Mouse (Mus musculus): ENCODE measurements around the gene Naglu. TPM values are rescaled to one million over a fixed set of nuclear protein-coding genes. Genes with fewer than 3 reads are reported as not detected.

The Naglu gene
- polyA plus RNA-seq, 1 experiment from 2014 or later, result 8.7 TPM

GRCm38 (mm10) chr11:101087682-101088055, 17.9 kb downstream of the Naglu start:
- H3K27me3 ChIP-seq, result no peaks in the 10 kb centered on the region
- ATAC-seq (ENCODE audit: low FRiP score), result no peak; the same call in 1 of the 2 replicates
- peak overlapping the region; percentile 98 for H3K4me2 ChIP-seq
- peak overlapping the region; percentile 91; the same call in 1 of the 2 replicates for H3K27ac ChIP-seq
- H3K9me3 ChIP-seq, result no peaks in the 10 kb centered on the region
- peaks cover 45% of the 10 kb centered on the region for H3K4me1 ChIP-seq
- WGBS, result 13% methylated on average over 8 of the region's 8 CpGs
- peaks cover 49% of the 10 kb centered on the region for H3K36me3 ChIP-seq (replicated peaks)
- H3K4me3 ChIP-seq (replicated peaks), result peak overlapping the region; percentile 84
- peak overlapping the region; percentile 89 for H3K9ac ChIP-seq

GRCm38 (mm10) chr11:101089931-101090330, 20.1 kb downstream of the Naglu start:
- WGBS, result 84% methylated on average over 1 of the region's 1 CpGs
- H3K9me3 ChIP-seq, result no peaks in the 10 kb centered on the region
- peaks cover 46% of the 10 kb centered on the region for H3K4me1 ChIP-seq
- H3K27ac ChIP-seq, result no peak overlapping the region
- H3K4me3 ChIP-seq (replicated peaks), result no peak overlapping the region
- ATAC-seq (ENCODE audit: low FRiP score), result no peak
- H3K27me3 ChIP-seq, result no peaks in the 10 kb centered on the region
- H3K9ac ChIP-seq, result no peak overlapping the region
- H3K36me3 ChIP-seq (replicated peaks), result peaks cover 61% of the 10 kb centered on the region
- H3K4me2 ChIP-seq, result no peak overlapping the region

- Histone ChIP-seq H3K4me1 (peaks cover 19% of the 10 kb centered on the region), H3K27ac (peak overlapping the region; percentile 56; the same call in 1 of the 2 replicates), H3K9me3 (no peaks in the 10 kb centered on the region), H3K9ac (peak overlapping the region; percentile 74), H3K4me2 (peak overlapping the region; percentile 72), H3K27me3 (no peaks in the 10 kb centered on the region), H3K4me3 (replicated peaks) (peak overlapping the region; percentile 74), H3K36me3 (replicated peaks) (peaks cover 72% of the 10 kb centered on the region)
- peak; percentile 50 for ATAC-seq (ENCODE audit: low FRiP score)
- 1% methylated on average over 18 of the region's 18 CpGs for WGBS
Observed at GRCm38 (mm10) chr11:101094930-101095313, 25.1 kb downstream of the Naglu start.

GRCm38 (mm10) chr11:101095314-101096024, 25.7 kb downstream of the Naglu start, which contains the start of gene Psmc3ip:
TSS of gene Psmc3ip (minus strand) at chr11:101095436.
- Histone ChIP-seq H3K27me3 (no peaks in the 10 kb centered on the region), H3K9ac (peak within 1 kb of the TSS; percentile 74), H3K4me1 (peaks cover 19% of the 10 kb centered on the region), H3K27ac (peak within 1 kb of the TSS; percentile 86), H3K4me2 (peak within 1 kb of the TSS; percentile 72), H3K36me3 (replicated peaks) (peaks cover 72% of the 10 kb centered on the region), H3K9me3 (no peaks in the 10 kb centered on the region), H3K4me3 (replicated peaks) (peak within 1 kb of the TSS; percentile 74)
- under 1% methylated on average over 43 of the region's 43 CpGs for WGBS
- peak; percentile 97 for ATAC-seq (ENCODE audit: low FRiP score)

GRCm38 (mm10) chr11:101098231-101098630, 28.4 kb downstream of the Naglu start:
- no peak for ATAC-seq (ENCODE audit: low FRiP score)
- WGBS, result 91% methylated on average over 8 of the region's 8 CpGs

GRCm38 (mm10) chr11:101103011-101103410, 33.2 kb downstream of the Naglu start:
- no peak overlapping the region for H3K4me2 ChIP-seq
- H3K4me1 ChIP-seq, result no peaks in the 10 kb centered on the region
- no peak overlapping the region for H3K9ac ChIP-seq
- no peak for ATAC-seq (ENCODE audit: low FRiP score)
- no peak overlapping the region for H3K27ac ChIP-seq
- no peaks in the 10 kb centered on the region for H3K9me3 ChIP-seq
- peaks cover 62% of the 10 kb centered on the region for H3K36me3 ChIP-seq (replicated peaks)
- WGBS, result 94% methylated on average over 5 of the region's 5 CpGs
- H3K27me3 ChIP-seq, result no peaks in the 10 kb centered on the region
- no peak overlapping the region for H3K4me3 ChIP-seq (replicated peaks)

More at GRCm38 (mm10) chr11:101098231-101098630, 28.4 kb downstream of the Naglu start:
- H3K4me2 ChIP-seq, result no peak overlapping the region
- no peak overlapping the region for H3K4me3 ChIP-seq (replicated peaks)
- H3K27ac ChIP-seq, result no peak overlapping the region
- no peaks in the 10 kb centered on the region for H3K27me3 ChIP-seq
- H3K9ac ChIP-seq, result no peak overlapping the region
- peaks cover 19% of the 10 kb centered on the region for H3K4me1 ChIP-seq
- peaks cover 70% of the 10 kb centered on the region for H3K36me3 ChIP-seq (replicated peaks)
- H3K9me3 ChIP-seq, result no peaks in the 10 kb centered on the region

- whole genome bisulfite sequencing, result 74% methylated on average over 4 of the region's 4 CpGs
- Histone ChIP-seq H3K27ac (no peak overlapping the region), H3K27me3 (no peaks in the 10 kb centered on the region), H3K4me2 (no peak overlapping the region), H3K9ac (no peak overlapping the region), H3K9me3 (no peaks in the 10 kb centered on the region), H3K4me3 (replicated peaks) (no peak overlapping the region), H3K36me3 (replicated peaks) (0 out of 2 replicates have a peak, but pooled peaks cover 12% of the 10 kb centered on the region), H3K4me1 (peaks cover 4% of the 10 kb centered on the region; the same call in 1 of the 2 replicates)
- ATAC-seq (ENCODE audit: low FRiP score), result no peak
Observed at GRCm38 (mm10) chr11:101109351-101109750, 39.5 kb downstream of the Naglu start.

GRCm38 (mm10) chr11:101110708-101111107, 40.9 kb downstream of the Naglu start:
- Histone ChIP-seq H3K27me3 (no peaks in the 10 kb centered on the region), H3K9me3 (no peaks in the 10 kb centered on the region), H3K4me2 (no peak overlapping the region), H3K27ac (no peak overlapping the region), H3K4me1 (peaks cover 15% of the 10 kb centered on the region), H3K36me3 (replicated peaks) (0 out of 2 replicates have a peak, but pooled peaks cover 8% of the 10 kb centered on the region), H3K9ac (no peak overlapping the region), H3K4me3 (replicated peaks) (no peak overlapping the region)
- no peak for ATAC-seq (ENCODE audit: low FRiP score)
- 71% methylated on average over 5 of the region's 5 CpGs for WGBS

- Histone ChIP-seq H3K27ac (no peak overlapping the region), H3K9ac (no peak overlapping the region), H3K27me3 (no peaks in the 10 kb centered on the region), H3K4me1 (peaks cover 19% of the 10 kb centered on the region), H3K36me3 (replicated peaks) (0 out of 2 replicates have a peak, but pooled peaks cover 8% of the 10 kb centered on the region), H3K4me3 (replicated peaks) (no peak overlapping the region), H3K4me2 (no peak overlapping the region), H3K9me3 (no peaks in the 10 kb centered on the region)
- ATAC-seq (ENCODE audit: low FRiP score), result no peak
- 90% methylated on average over 4 of the region's 4 CpGs for WGBS
Observed at GRCm38 (mm10) chr11:101111178-101111577, 41.4 kb downstream of the Naglu start.

GRCm38 (mm10) chr11:101112186-101112585, 42.4 kb downstream of the Naglu start:
- Histone ChIP-seq H3K27me3 (no peaks in the 10 kb centered on the region), H3K4me1 (peaks cover 25% of the 10 kb centered on the region), H3K27ac (no peak overlapping the region), H3K9ac (no peak overlapping the region), H3K4me3 (replicated peaks) (no peak overlapping the region), H3K36me3 (replicated peaks) (0 out of 2 replicates have a peak, but pooled peaks cover 8% of the 10 kb centered on the region), H3K4me2 (no peak overlapping the region), H3K9me3 (no peaks in the 10 kb centered on the region)
- 92% methylated on average over 3 of the region's 3 CpGs for WGBS
- no peak for ATAC-seq (ENCODE audit: low FRiP score)

- Histone ChIP-seq H3K27me3 (no peaks in the 10 kb centered on the region), H3K4me3 (replicated peaks) (no peak overlapping the region), H3K4me1 (peaks cover 38% of the 10 kb centered on the region), H3K9me3 (no peaks in the 10 kb centered on the region), H3K9ac (no peak overlapping the region), H3K4me2 (peak overlapping the region; percentile 16; the same call in 1 of the 2 replicates), H3K27ac (peak overlapping the region; percentile 73), H3K36me3 (replicated peaks) (0 out of 2 replicates have a peak, but pooled peaks cover 8% of the 10 kb centered on the region)
- WGBS, result 30% methylated on average over 2 of the region's 2 CpGs
- no peak for ATAC-seq (ENCODE audit: low FRiP score)
Observed at GRCm38 (mm10) chr11:101115564-101115963, 45.8 kb downstream of the Naglu start.

- Histone ChIP-seq H3K4me1 (peaks cover 48% of the 10 kb centered on the region), H3K27ac (no peak overlapping the region)
- 58% methylated on average over 4 of the region's 4 CpGs for WGBS
Observed at GRCm38 (mm10) chr11:101118105-101118504, 48.3 kb downstream of the Naglu start.

More at GRCm38 (mm10) chr11:101118105-101118504, 48.3 kb downstream of the Naglu start:
- peaks cover 17% of the 10 kb centered on the region for H3K36me3 ChIP-seq (replicated peaks)
- H3K4me2 ChIP-seq, result peak overlapping the region; percentile 97
- H3K9me3 ChIP-seq, result no peaks in the 10 kb centered on the region
- H3K9ac ChIP-seq, result peak overlapping the region; percentile 92
- H3K27me3 ChIP-seq, result no peaks in the 10 kb centered on the region
- no peak for ATAC-seq (ENCODE audit: low FRiP score)
- peak overlapping the region; percentile 87 for H3K4me3 ChIP-seq (replicated peaks)
